Mouse (Mus musculus): ENCODE results near the gene Slc22a21. TPM values are rescaled to one million over a fixed set of nuclear protein-coding genes. Genes with fewer than 3 reads are reported as not detected.

Slc22a21 gene
- 2.5 and 2.9 TPM in 2 replicates for polyA plus RNA-seq (2014; fragmentation: Nextera tagmentation; extraction: Ambion mirVana)

DNA sequence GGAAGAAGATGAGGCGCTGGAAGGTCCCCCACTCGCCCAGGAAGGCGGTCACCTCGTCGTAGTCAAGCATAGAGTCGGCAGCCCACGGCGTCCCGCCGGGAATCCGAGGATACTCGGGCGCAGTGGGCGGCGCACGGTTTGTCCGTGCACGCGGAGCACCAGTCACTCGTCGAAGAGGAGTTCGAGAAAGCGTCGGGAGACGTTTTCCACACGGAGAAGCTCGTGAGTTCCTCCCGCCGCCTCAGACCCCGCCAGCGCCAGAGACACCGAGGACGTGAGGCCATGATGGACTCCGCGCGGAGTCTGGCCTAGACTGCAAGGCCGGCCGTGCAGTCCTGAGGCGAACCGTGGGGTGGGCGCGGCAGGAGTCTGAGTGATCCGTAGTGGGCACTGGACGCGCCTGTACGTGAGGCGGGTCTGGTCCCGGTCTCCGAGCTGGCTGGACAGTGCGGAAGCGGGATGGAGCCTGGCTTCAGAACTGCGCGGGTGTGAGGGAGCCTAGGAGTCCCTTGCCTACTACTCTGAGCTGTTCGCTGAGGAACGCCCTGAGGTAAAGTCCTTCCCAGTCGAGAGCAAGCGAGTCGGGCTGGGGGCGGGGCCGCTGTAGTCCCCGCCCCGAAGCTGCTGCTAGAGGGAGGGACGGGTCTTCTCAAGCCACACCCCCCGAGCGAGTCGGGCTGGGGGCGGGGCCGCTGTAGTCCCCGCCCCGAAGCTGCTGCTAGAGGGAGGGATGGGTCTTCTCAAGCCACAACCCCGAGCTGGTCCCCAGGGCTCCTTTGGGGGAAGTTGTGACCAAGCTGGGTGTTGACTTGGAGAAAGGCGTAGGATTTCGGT, at the start of gene Slc22a21:
Slc22a21 (minus strand) TSS at position 545 of the 834 bp plus-strand sequence.
- ATAC-seq (ENCODE audit: low FRiP score), result peak; percentile 91
- peak; percentile 98 for DNase-seq (ENCODE audit: low spot score, missing footprints)
- Histone ChIP-seq H3K9me3 (ENCODE audit: control insufficient read depth, low read length) (no peaks in the 10 kb centered on the region), H3K4me2 (peak within 1 kb of the TSS; percentile 92), H3K36me3 (ENCODE audit: control insufficient read depth, insufficient read depth, low read length) (no peaks in the 10 kb centered on the region), H3K9ac (ENCODE audit: low read length) (peak within 1 kb of the TSS; percentile 61), H3K4me3 (ENCODE audit: low read depth, low read length) (peak within 1 kb of the TSS; percentile 56), H3K4me1 (ENCODE audit: control insufficient read depth, insufficient read depth, low read length) (peaks cover 2% of the 10 kb centered on the region), H3K27ac (ENCODE audit: low read depth, low read length) (no peak within 1 kb of the TSS), H3K27me3 (ENCODE audit: control insufficient read depth, insufficient read depth, low read length) (peaks cover 6% of the 10 kb centered on the region; the same call in 1 of the 2 replicates)
- 2% methylated on average over 73 of the region's 73 CpGs for WGBS

DNA sequence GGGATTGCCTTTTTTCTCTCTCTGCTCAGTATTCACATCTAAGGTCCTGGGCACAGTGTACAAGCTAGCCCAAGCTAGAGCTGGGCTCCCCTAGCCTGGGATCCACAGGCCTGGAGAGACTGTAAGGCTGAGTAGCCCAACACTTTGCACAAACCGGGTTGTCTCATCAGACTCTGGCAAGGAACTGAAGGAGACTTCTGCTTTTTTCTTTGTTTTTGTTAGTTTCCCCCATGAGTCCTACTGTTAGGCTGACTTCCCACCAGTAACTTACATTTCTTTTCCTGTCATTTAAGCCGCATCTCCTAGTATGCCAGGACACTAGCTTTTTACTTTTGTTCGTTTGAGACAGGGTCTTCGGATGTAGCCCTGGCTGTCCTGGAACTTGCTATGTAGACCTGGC, 48.9 kb upstream of the Slc22a21 start:
- Histone ChIP-seq H3K27me3 (ENCODE audit: control insufficient read depth, insufficient read depth, low read length) (peaks cover 20% of the 10 kb centered on the region), H3K4me1 (ENCODE audit: control insufficient read depth, insufficient read depth, low read length) (no peaks in the 10 kb centered on the region; the same call in 1 of the 2 replicates), H3K4me2 (peak overlapping the region; percentile 94; the same call in 1 of the 2 replicates), H3K36me3 (ENCODE audit: control insufficient read depth, insufficient read depth, low read length) (no peaks in the 10 kb centered on the region), H3K9me3 (ENCODE audit: control insufficient read depth, low read length) (no peaks in the 10 kb centered on the region), H3K27ac (ENCODE audit: low read depth, low read length) (no peak overlapping the region), H3K4me3 (ENCODE audit: low read depth, low read length) (no peak overlapping the region), H3K9ac (ENCODE audit: low read length) (no peak overlapping the region; the same call in 1 of the 2 replicates)
- ATAC-seq (ENCODE audit: low FRiP score), result no peak
- 78% methylated on average over 4 of the region's 4 CpGs for WGBS
- DNase-seq (ENCODE audit: low spot score, missing footprints), result peak; percentile 89

DNA sequence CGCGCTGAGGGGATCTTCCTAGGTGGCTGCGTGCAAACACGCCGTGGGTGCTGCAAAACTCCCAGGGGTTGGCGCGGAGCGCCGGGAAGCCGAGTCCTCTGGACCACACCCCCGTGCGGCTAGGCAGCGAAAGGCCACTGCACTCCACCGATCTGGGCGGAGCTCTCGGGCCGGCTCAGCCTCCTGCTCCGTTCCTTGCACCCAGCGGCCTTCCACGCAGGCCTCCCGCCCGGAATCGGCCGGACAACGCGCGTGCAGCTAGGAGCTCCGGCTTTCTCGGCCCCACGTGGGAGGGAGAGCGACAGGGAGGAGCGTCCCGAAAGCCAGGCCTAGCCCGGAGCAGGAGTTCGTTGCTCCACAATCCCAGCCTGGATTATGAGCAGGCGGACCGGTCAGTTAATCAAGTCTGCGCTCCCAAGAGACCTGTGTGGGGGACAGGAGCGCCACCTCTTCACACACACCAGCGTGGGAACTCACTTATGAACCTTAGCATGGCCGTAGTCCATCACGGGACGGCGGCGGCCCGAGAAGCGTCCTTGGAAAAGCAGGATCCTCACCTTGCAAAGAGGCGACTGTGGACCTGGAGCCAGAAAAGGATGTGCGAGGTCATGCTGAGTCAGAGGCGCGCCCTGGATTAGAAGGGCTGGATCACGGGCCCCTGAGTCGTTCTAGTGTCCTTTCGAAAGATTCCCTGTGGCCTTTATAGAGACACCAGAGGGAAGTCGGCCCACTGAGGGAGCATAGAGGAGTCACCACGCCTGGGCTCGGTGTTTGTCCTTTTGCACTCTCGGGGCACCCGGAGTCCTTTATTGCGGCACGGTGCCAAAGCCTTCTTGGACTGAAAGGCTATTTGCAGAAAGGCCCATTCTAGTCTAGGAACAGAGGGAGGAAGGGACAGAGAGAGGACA, 48.2 kb upstream of the Slc22a21 start, which contains the start of gene Slc22a4:
Slc22a4 (minus strand) TSS at position 47 of the 908 bp plus-strand sequence.
- Histone ChIP-seq H3K9me3 (ENCODE audit: control insufficient read depth, low read length) (no peaks in the 10 kb centered on the region), H3K36me3 (ENCODE audit: control insufficient read depth, insufficient read depth, low read length) (no peaks in the 10 kb centered on the region), H3K4me1 (ENCODE audit: control insufficient read depth, insufficient read depth, low read length) (no peaks in the 10 kb centered on the region; the same call in 1 of the 2 replicates), H3K27ac (ENCODE audit: low read depth, low read length) (no peak within 1 kb of the TSS), H3K27me3 (ENCODE audit: control insufficient read depth, insufficient read depth, low read length) (peaks cover 20% of the 10 kb centered on the region), H3K4me2 (peak within 1 kb of the TSS; percentile 94), H3K4me3 (ENCODE audit: low read depth, low read length) (peak within 1 kb of the TSS; percentile 49), H3K9ac (ENCODE audit: low read length) (peak within 1 kb of the TSS; percentile 77)
- ATAC-seq (ENCODE audit: low FRiP score) (peak; percentile 93), DNase-seq (ENCODE audit: low spot score, missing footprints) (peak; percentile 97)
- WGBS, result 2% methylated on average over 58 of the region's 61 CpGs

DNA sequence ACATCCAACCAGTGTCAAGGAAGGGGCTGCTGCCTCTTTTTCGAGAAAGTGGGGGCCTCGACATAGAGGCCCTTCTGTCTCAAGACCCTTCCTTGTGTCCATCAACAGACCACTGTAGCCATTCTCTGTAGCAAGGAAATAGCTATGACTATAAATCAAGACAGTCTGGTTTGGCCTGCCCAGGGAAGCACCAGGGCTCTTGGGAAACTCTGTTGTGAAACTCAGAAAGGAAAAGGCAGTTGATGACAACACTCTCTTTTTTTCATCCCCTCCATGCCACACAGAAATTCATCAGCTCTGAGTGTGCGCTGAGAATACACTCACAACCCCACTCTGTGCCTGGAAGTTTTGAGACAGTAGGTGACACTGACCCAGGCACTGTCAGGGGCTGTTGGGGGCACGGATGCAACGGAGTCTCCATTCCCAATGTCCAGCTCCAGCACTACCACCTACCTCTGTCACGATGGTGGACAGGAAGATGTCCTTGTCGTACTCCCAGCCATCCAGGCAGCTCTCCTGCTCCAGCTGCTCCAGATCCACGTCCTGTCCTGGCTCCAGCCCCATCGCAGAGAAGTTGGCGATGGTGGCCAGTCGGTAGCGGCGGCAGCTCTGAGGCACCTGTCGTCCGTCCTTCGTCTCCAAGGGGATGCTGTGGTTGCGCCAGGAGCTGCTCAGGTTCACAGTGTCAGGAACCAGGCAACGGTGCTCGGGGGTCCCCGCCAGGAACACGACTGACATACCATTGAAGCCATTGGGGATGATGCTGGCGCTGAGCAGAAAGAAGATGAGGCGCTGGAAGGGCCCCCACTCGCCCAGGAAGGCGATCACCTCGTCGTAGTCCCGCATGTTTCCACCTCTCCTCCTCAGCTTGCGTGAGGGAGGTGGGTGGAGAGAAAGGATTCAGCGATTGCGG, 47.3 kb upstream of the Slc22a21 start:
- Histone ChIP-seq H3K27ac (ENCODE audit: low read depth, low read length) (no peak overlapping the region), H3K9ac (ENCODE audit: low read length) (peak overlapping the region; percentile 77)

DNA sequence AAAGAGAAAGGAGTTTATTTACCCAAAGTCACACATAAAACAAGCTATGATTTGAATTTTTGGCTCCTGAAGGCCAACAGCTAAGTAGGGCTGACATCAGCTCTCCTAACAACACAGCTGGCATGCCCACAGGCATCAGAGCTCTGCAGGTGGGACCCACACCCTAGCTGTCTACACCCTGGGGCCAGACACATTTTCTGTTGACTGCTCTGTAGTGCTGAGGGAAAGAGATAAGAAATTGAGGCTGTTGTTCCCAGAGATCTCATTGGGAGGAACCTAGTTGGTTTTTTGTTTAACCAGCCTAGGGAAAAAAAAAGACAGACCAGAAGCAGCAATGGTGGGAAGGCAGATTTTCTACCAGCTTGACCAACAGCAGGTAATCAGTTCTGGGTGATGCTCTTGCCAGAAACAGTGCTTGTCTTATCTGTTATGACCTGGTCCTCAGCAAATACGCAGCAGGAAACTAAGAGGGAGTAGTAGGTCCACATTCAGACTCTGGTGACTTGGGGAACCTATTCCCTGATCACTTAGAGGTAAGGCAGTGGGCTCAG, 46.4 kb upstream of the Slc22a21 start:
- Histone ChIP-seq H3K27ac (ENCODE audit: low read depth, low read length) (no peak overlapping the region), H3K27me3 (ENCODE audit: control insufficient read depth, insufficient read depth, low read length) (peaks cover 20% of the 10 kb centered on the region)

More for the DNA sequence above, 47.3 kb upstream of the Slc22a21 start:
- H3K4me1 ChIP-seq (ENCODE audit: control insufficient read depth, insufficient read depth, low read length), result no peaks in the 10 kb centered on the region; the same call in 1 of the 2 replicates
- DNase-seq (ENCODE audit: low spot score, missing footprints) (no peak), ATAC-seq (ENCODE audit: low FRiP score) (no peak)
- H3K9me3 ChIP-seq (ENCODE audit: control insufficient read depth, low read length), result no peaks in the 10 kb centered on the region
- H3K4me3 ChIP-seq (ENCODE audit: low read depth, low read length), result peak overlapping the region; percentile 49
- no peaks in the 10 kb centered on the region for H3K36me3 ChIP-seq (ENCODE audit: control insufficient read depth, insufficient read depth, low read length)
- WGBS, result 17% methylated on average over 31 of the region's 31 CpGs
- peaks cover 20% of the 10 kb centered on the region for H3K27me3 ChIP-seq (ENCODE audit: control insufficient read depth, insufficient read depth, low read length)
- H3K4me2 ChIP-seq, result peak overlapping the region; percentile 94

DNA sequence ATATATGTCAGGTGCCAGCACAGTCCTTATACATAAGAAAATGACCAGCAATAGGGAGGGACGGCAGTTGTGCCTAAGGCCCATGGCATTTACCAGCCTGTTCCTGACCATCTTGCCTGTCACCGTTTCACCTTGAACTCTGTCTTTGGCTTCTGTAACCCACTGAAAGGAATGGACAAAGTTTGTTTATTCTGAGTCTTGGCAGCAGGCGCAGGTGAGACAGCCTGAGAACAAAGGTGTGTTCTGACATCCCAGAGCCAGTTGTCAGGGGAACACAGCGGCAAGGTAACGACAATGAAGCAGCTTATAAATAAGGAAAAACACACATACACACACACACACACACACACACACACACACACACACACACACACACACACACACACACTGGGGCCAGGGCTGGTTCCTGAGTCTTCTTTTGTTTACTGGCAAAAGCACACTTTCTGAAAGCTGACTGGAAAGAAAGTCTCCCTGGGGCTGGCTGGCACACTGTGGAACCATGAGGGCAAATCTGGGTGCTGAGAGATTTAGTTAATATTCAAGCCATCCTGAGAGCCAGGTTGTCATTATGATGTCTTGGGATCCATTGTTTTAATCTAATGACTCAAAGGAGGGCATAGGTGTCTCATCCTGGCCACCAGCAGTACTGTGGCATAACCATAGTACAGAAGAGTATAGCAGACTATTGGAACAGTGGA, 41.4 kb upstream of the Slc22a21 start:
- H3K9me3 ChIP-seq (ENCODE audit: control insufficient read depth, low read length), result no peaks in the 10 kb centered on the region
- no peak overlapping the region for H3K4me3 ChIP-seq (ENCODE audit: low read depth, low read length)
- no peaks in the 10 kb centered on the region for H3K36me3 ChIP-seq (ENCODE audit: control insufficient read depth, insufficient read depth, low read length)
- no peak overlapping the region for H3K4me2 ChIP-seq
- H3K27me3 ChIP-seq (ENCODE audit: control insufficient read depth, insufficient read depth, low read length), result no peaks in the 10 kb centered on the region; the same call in 1 of the 2 replicates
- WGBS, result 91% methylated on average over 5 of the region's 5 CpGs
- no peak overlapping the region for H3K27ac ChIP-seq (ENCODE audit: low read depth, low read length)
- H3K9ac ChIP-seq (ENCODE audit: low read length), result no peak overlapping the region
- no peak for ATAC-seq (ENCODE audit: low FRiP score)
- DNase-seq (ENCODE audit: low spot score, missing footprints), result no peak
- no peaks in the 10 kb centered on the region for H3K4me1 ChIP-seq (ENCODE audit: control insufficient read depth, insufficient read depth, low read length)

More for the DNA sequence above, 46.4 kb upstream of the Slc22a21 start:
- no peaks in the 10 kb centered on the region for H3K9me3 ChIP-seq (ENCODE audit: control insufficient read depth, low read length)
- H3K4me2 ChIP-seq, result no peak overlapping the region
- H3K4me3 ChIP-seq (ENCODE audit: low read depth, low read length), result no peak overlapping the region
- peak; percentile 84 for DNase-seq (ENCODE audit: low spot score, missing footprints)
- ATAC-seq (ENCODE audit: low FRiP score), result no peak
- 68% methylated on average over 1 of the region's 1 CpGs for WGBS
- no peak overlapping the region for H3K9ac ChIP-seq (ENCODE audit: low read length)
- no peaks in the 10 kb centered on the region; the same call in 1 of the 2 replicates for H3K4me1 ChIP-seq (ENCODE audit: control insufficient read depth, insufficient read depth, low read length)
- no peaks in the 10 kb centered on the region for H3K36me3 ChIP-seq (ENCODE audit: control insufficient read depth, insufficient read depth, low read length)

DNA sequence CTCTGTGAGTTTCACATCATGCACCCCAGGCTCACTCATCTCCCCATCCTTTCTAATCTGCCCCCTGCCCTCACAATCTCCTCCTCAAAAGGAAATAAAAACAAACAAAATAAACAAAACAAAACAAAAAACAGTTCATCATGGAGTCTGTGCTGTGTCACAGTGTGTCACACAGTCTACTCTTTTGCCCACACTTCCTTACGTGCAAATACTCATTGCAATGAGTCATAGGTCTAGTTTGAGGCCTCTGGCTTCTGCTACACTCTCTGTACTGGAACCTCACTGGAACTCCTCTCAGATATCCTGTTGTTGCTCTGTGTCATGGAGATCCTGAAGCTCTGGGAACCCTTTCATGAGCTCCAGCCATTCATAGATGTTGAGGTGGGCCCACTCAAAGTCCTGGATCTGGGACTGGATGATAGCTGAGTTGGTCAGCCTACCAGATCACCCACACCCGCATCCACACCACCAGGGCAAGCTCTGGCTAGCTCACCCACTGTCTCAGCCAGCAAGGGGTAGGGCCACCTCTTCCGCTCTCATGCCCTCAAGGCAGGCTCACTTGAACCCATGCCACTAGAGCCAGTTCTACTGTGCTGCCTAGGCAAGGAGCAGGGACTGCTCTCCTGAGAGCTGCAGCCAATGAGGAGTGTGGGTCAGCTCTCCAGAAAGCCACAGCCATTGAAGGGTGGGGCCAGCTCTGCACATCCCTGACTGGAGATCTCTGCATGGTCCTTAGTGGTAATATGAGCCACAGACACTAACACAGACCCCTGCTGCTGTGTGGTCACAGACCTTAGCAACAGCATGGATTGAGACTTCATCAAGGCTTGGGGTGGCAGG, 39.0 kb upstream of the Slc22a21 start:
- no peaks in the 10 kb centered on the region for H3K27me3 ChIP-seq (ENCODE audit: control insufficient read depth, insufficient read depth, low read length)
- DNase-seq (ENCODE audit: low spot score, missing footprints), result peak; percentile 57
- no peak overlapping the region for H3K9ac ChIP-seq (ENCODE audit: low read length)
- ATAC-seq (ENCODE audit: low FRiP score), result no peak
- no peak overlapping the region for H3K4me3 ChIP-seq (ENCODE audit: low read depth, low read length)
- WGBS, result 91% methylated on average over 3 of the region's 3 CpGs
- H3K9me3 ChIP-seq (ENCODE audit: control insufficient read depth, low read length), result no peaks in the 10 kb centered on the region
- no peak overlapping the region for H3K27ac ChIP-seq (ENCODE audit: low read depth, low read length)
- no peaks in the 10 kb centered on the region for H3K36me3 ChIP-seq (ENCODE audit: control insufficient read depth, insufficient read depth, low read length)
- H3K4me1 ChIP-seq (ENCODE audit: control insufficient read depth, insufficient read depth, low read length), result no peaks in the 10 kb centered on the region
- no peak overlapping the region for H3K4me2 ChIP-seq

All from midbrain, embryonic 11.5 days (tissue).